Mouse (Mus musculus) left cerebral cortex, postnatal 25 days (tissue): Measurements from ENCODE around the gene Dgkh. TPM values are rescaled to one million over a fixed set of nuclear protein-coding genes. Genes with fewer than 3 reads are reported as not detected.
"Not testable (repeated sequence)": the region's sequence is repeated elsewhere in the genome, so short reads cannot be mapped to it uniquely, and the experiment has no call there.

Source experiments
- DNase-seq, 2 experiments: peaks; one replicate each; pipeline ENCODE4 v3.0.0; 2022; ENCODE audit warnings: low spot score in 2 of 2, mixed read lengths in 1 of 2
- intact Hi-C: fragments of 180-260 bp; cut with DNase I; formaldehyde crosslinking; loops from one replicate; pipeline ENCODE4 v1.15.1; 2025
- total RNA-seq, 2 experiments: library from RNA; stranded (reverse); gene quantifications; 2 replicates each; pipeline ENCODE4 v1.2.3; 2021

The Dgkh gene
- total RNA-seq, 2 experiments from 2014 or later: 79.4 to 84.9 TPM

- no peak for DNase-seq
- intact Hi-C loops: no loop called here
Observed at GRCm38 (mm10) chr14:78566431-78566830, 166.1 kb downstream of the Dgkh start.

- intact Hi-C loops: no loop called here
- DNase-seq: no peak
Observed at GRCm38 (mm10) chr14:78564292-78564691, 168.3 kb downstream of the Dgkh start.

- intact Hi-C loops: no loop called here
- no peak for DNase-seq
Observed at GRCm38 (mm10) chr14:78563211-78563610, 169.4 kb downstream of the Dgkh start.

- intact Hi-C loops: no loop called here
- no peak for DNase-seq
Observed at GRCm38 (mm10) chr14:78562121-78562520, 170.5 kb downstream of the Dgkh start.

GRCm38 (mm10) chr14:78559042-78559441, 173.5 kb downstream of the Dgkh start:
- DNase-seq: no peak
- intact Hi-C loops: no loop called here

GRCm38 (mm10) chr14:78554830-78555229, 177.7 kb downstream of the Dgkh start:
- DNase-seq, intact Hi-C loops: not testable (repeated sequence)

GRCm38 (mm10) chr14:78553661-78554060, 178.9 kb downstream of the Dgkh start:
- no peak for DNase-seq
- intact Hi-C loops: no loop called here

- DNase-seq: no peak
Observed at GRCm38 (mm10) chr14:78548807-78549206, 183.8 kb downstream of the Dgkh start.

GRCm38 (mm10) chr14:78541319-78541718, 191.3 kb downstream of the Dgkh start:
- intact Hi-C loops: no loop called here

More at GRCm38 (mm10) chr14:78548807-78549206, 183.8 kb downstream of the Dgkh start:
- intact Hi-C loops: no loop called here

GRCm38 (mm10) chr14:78539821-78540220, 192.8 kb downstream of the Dgkh start:
- no peak for DNase-seq
- intact Hi-C loops: no loop called here

More at GRCm38 (mm10) chr14:78541319-78541718, 191.3 kb downstream of the Dgkh start:
- no peak for DNase-seq

- DNase-seq: no peak
Observed at GRCm38 (mm10) chr14:78538572-78539320, 193.8 kb downstream of the Dgkh start.

GRCm38 (mm10) chr14:78537551-78537950, 195.0 kb downstream of the Dgkh start:
- DNase-seq: peak; percentile 32 to 46
- intact Hi-C loops: no loop called here

More at GRCm38 (mm10) chr14:78538572-78539320, 193.8 kb downstream of the Dgkh start:
- intact Hi-C loops: no loop called here

GRCm38 (mm10) chr14:78536281-78537165, 196.1 kb downstream of the Dgkh start, which contains the start of gene Akap11:
Gene Akap11, minus strand, starts transcription at chr14:78536808.
- intact Hi-C loops: no loop called here
- peak; percentile 97 to 98 for DNase-seq

GRCm38 (mm10) chr14:78535366-78535765, 197.2 kb downstream of the Dgkh start:
- intact Hi-C loops: no loop called here
- peak in 1 of 2 experiments; percentile 31 for DNase-seq

- intact Hi-C loops: no loop called here
- DNase-seq: no peak
Observed at GRCm38 (mm10) chr14:78534651-78535050, 197.9 kb downstream of the Dgkh start.

- intact Hi-C loops: no loop called here
Observed at GRCm38 (mm10) chr14:78533701-78534100, 198.9 kb downstream of the Dgkh start.

GRCm38 (mm10) chr14:78532345-78532744, 200.2 kb downstream of the Dgkh start:
- no peak for DNase-seq
- intact Hi-C loops: no loop called here

More at GRCm38 (mm10) chr14:78533701-78534100, 198.9 kb downstream of the Dgkh start:
- DNase-seq: no peak

- DNase-seq: no peak
- intact Hi-C loops: no loop called here
Observed at GRCm38 (mm10) chr14:78530256-78530655, 202.3 kb downstream of the Dgkh start.

GRCm38 (mm10) chr14:78528461-78529425, 203.8 kb downstream of the Dgkh start:
- intact Hi-C loops: no loop called here

More at GRCm38 (mm10) chr14:78528461-78529425, 203.8 kb downstream of the Dgkh start:
- no peak for DNase-seq
